Mouse (Mus musculus): ENCODE results near the gene Npy2r. TPM values are rescaled to one million over a fixed set of nuclear protein-coding genes. Genes with fewer than 3 reads are reported as not detected.

Npy2r gene
- polyA plus RNA-seq, 1 experiment from 2014 or later = 0.40 TPM

Other genes with a start within 250 kb of the Npy2r start
- 12.3 and 13.6 TPM in 2 replicates for gene Map9, start 190.0 kb downstream of the Npy2r start, polyA plus RNA-seq (2014; fragmentation: Nextera tagmentation; extraction: Ambion mirVana)

Data from hindbrain, embryonic 11.5 days (tissue).